Mouse (Mus musculus) heart, embryonic 10.5 days (tissue): ENCODE data around the gene Agtr1a. TPM values are rescaled to one million over a fixed set of nuclear protein-coding genes. Genes with fewer than 3 reads are reported as not detected.

ENCODE experiments used
- DNase-seq: peaks from one replicate; pipeline ENCODE4 v3.0.0-alpha.2; 2017; ENCODE audit warnings: low spot score
- H3K27ac ChIP-seq: fragments of 300-500 bp; sonication (generic); 2 replicates; pipeline ENCODE4 v1.5.1; 2016; ENCODE audit warnings: mild to moderate bottlenecking
- H3K27me3 ChIP-seq: fragments of 300-500 bp; sonication (generic); 2 replicates; pipeline ENCODE4 v1.6.1; 2016; ENCODE audit warnings: mild to moderate bottlenecking; ENCODE audit not compliant: poor library complexity, insufficient read depth, severe bottlenecking
- H3K36me3 ChIP-seq: fragments of 300-500 bp; sonication (generic); 2 replicates; pipeline ENCODE4 v1.6.1; 2016; ENCODE audit warnings: mild to moderate bottlenecking, moderate library complexity
- H3K4me1 ChIP-seq: fragments of 300-500 bp; sonication (generic); 2 replicates; pipeline ENCODE4 v1.6.1; 2016; ENCODE audit warnings: mild to moderate bottlenecking
- H3K4me3 ChIP-seq: fragments of 300-500 bp; sonication (generic); 2 replicates; pipeline ENCODE4 v1.5.1; 2016; ENCODE audit warnings: mild to moderate bottlenecking, moderate library complexity
- H3K9me3 ChIP-seq: fragments of 300-500 bp; sonication (generic); 2 replicates; pipeline ENCODE4 v1.6.1; 2016; ENCODE audit warnings: mild to moderate bottlenecking, moderate library complexity
- WGBS: fragments of 180-500 bp; shearing (Covaris S2); methylation state at CpG from one replicate; pipeline ENCODE4 v1.1.7; 2016; 5-methylcytosine and 5-hydroxymethylcytosine counted together
- polyA plus RNA-seq: library from polyadenylated mRNA; unstranded; fragments of >200 nt; fragmentation: Nextera tagmentation; extraction: Ambion mirVana; gene quantifications from 2 replicates; pipeline ENCODE4 v1.2.1, GENCODE M21; 2016

Gene Agtr1a
- polyA plus RNA-seq, 1 experiment from 2014 or later: 4.6 TPM

GRCm38 (mm10) chr13:30368116-30368515 lies 31.9 kb downstream of the Agtr1a start:
- Histone ChIP-seq H3K4me3 (no peak overlapping the region), H3K27ac (no peak overlapping the region), H3K27me3 (no peaks in the 10 kb centered on the region), H3K9me3 (0 out of 2 replicates have a peak, but pooled peaks cover 2% of the 10 kb centered on the region), H3K4me1 (no peaks in the 10 kb centered on the region; the same call in 1 of the 2 replicates), H3K36me3 (0 out of 2 replicates have a peak, but pooled peaks cover 1% of the 10 kb centered on the region)
- no peak for DNase-seq
- WGBS: 60% methylated on average over 8 of the region's 8 CpGs

- WGBS: 48% methylated on average over 2 of the region's 2 CpGs
- Histone ChIP-seq H3K27me3 (no peaks in the 10 kb centered on the region), H3K27ac (no peak overlapping the region), H3K36me3 (0 out of 2 replicates have a peak, but pooled peaks cover 1% of the 10 kb centered on the region), H3K4me1 (no peaks in the 10 kb centered on the region; the same call in 1 of the 2 replicates), H3K4me3 (no peak overlapping the region), H3K9me3 (0 out of 2 replicates have a peak, but pooled peaks cover 2% of the 10 kb centered on the region)
- no peak for DNase-seq
These were observed 32.5 kb downstream of the Agtr1a start for GRCm38 (mm10) chr13:30368746-30369145.

DNA sequence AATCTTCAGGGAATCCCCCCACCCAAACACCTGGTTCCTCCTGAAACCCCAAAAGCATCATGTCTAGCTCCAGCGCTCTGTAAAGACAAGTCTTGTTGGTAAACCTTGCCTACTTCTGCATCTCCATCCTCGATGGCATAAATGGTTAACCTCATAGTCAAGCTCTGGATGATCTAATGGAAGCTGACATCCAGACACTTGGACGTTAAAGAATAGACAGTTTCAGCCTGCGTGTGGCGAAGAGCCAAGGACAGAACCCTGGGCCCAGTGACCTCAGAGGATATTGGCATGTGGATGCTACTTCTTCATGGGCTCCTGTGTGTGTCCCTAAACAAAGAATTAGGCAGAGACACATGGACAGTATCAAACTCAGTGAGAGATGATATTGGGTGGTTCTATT lies 42.6 kb downstream of the Agtr1a start:
- H3K4me1 ChIP-seq: peaks cover 8% of the 10 kb centered on the region; the same call in 1 of the 2 replicates
- 83% methylated on average over 5 of the region's 5 CpGs for WGBS

DNA sequence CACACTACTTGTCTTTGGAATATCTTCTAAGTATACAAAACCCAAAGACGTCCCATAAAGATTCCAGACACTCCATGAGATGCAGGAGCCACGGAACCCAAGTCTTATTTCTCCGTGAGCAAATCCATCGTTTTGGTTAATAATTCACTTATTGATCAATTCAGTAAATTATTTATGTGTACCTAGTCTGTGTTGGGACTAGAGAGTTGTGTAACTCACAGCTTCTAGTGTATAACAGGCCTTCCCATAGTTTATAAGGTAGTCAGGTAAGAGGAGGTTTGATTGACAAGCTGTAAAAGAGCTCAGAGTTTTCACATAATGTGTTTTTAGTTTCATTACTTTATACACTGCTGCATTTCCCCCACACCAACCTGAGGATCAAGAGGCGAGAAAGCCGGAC lies 48.9 kb downstream of the Agtr1a start:
- peaks cover 2% of the 10 kb centered on the region; the same call in 1 of the 2 replicates for H3K4me1 ChIP-seq
- H3K36me3 ChIP-seq: no peaks in the 10 kb centered on the region
- H3K9me3 ChIP-seq: no peaks in the 10 kb centered on the region
- no peak overlapping the region for H3K4me3 ChIP-seq
- no peaks in the 10 kb centered on the region for H3K27me3 ChIP-seq
- H3K27ac ChIP-seq: no peak overlapping the region
- DNase-seq: no peak
- 85% methylated on average over 6 of the region's 6 CpGs for WGBS

More for the DNA sequence above, 42.6 kb downstream of the Agtr1a start:
- H3K4me3 ChIP-seq: no peak overlapping the region
- no peak for DNase-seq
- no peaks in the 10 kb centered on the region for H3K27me3 ChIP-seq
- H3K27ac ChIP-seq: no peak overlapping the region
- H3K9me3 ChIP-seq: no peaks in the 10 kb centered on the region
- H3K36me3 ChIP-seq: no peaks in the 10 kb centered on the region

- no peaks in the 10 kb centered on the region; the same call in 1 of the 2 replicates for H3K9me3 ChIP-seq
- no peaks in the 10 kb centered on the region for H3K4me1 ChIP-seq
- H3K27me3 ChIP-seq: no peaks in the 10 kb centered on the region
- no peaks in the 10 kb centered on the region for H3K36me3 ChIP-seq
- no peak for DNase-seq
- H3K4me3 ChIP-seq: no peak overlapping the region
- H3K27ac ChIP-seq: no peak overlapping the region
These were observed 57.9 kb downstream of the Agtr1a start for GRCm38 (mm10) chr13:30394123-30394522.

DNA sequence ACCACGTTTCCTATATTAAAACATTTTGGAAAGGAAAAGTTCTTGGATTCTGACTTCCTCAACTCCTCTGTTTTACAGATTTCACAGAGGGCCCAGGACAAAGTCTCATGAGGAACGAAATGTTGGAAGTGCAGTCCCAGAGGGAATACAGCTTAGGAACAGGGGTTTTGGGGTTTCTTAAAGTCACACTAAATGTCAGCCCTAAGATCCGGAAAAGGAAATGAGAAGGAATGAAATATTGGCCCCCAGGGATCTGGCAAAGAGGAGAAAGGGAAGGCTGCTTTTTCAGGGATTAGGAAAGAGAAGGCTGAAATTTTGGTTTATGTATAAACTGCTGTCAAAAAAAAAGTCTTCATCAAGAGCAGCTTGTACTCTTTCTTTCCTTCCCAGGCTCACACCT lies 60.2 kb downstream of the Agtr1a start:
- Histone ChIP-seq H3K9me3 (no peaks in the 10 kb centered on the region; the same call in 1 of the 2 replicates), H3K27ac (no peak overlapping the region), H3K4me1 (no peaks in the 10 kb centered on the region), H3K27me3 (no peaks in the 10 kb centered on the region), H3K4me3 (no peak overlapping the region), H3K36me3 (no peaks in the 10 kb centered on the region)
- DNase-seq: no peak
- 76% methylated on average over 3 of the region's 3 CpGs for WGBS

DNA sequence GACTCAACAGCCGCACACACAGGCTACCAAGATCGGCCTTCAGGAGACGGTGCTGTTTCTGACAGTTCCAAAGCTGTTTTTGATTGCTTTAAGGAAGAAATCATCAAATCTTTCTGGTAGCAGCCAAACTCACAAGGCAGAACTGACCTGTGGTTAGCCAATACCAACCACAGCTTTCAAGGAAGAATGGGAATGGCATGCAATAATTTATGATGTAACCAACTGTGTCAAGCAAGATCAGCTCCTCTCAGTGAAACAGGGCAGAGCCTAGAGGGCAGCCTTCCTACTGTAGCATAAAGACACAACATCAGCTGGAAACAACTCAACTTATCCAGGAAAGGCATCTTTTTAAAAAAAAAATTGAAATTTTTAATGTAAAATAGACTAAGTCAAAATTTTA lies 62.6 kb downstream of the Agtr1a start:
- WGBS: 93% methylated on average over 3 of the region's 3 CpGs
- Histone ChIP-seq H3K9me3 (no peaks in the 10 kb centered on the region), H3K27me3 (no peaks in the 10 kb centered on the region), H3K36me3 (no peaks in the 10 kb centered on the region), H3K27ac (no peak overlapping the region), H3K4me1 (no peaks in the 10 kb centered on the region), H3K4me3 (no peak overlapping the region)
- no peak for DNase-seq

DNA sequence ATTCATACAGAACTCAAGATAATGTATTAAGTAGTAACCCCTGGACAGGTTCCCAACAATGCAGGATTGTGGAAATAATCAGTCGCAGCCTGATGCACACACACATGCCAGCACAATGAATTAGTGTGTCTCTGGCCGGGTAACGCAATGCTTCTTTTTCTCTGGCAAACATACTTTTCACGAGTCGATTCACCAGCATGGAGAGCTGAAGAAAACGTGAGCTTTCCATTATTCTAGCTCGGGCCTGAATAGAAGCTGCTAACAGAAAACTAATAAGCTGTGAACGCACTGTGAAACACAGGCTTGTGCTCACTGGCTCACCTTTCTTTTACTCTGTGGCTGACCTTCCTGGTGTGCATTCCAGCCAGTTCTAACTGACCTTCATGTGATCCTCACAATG lies 64.4 kb downstream of the Agtr1a start:
- Histone ChIP-seq H3K4me1 (no peaks in the 10 kb centered on the region), H3K36me3 (no peaks in the 10 kb centered on the region), H3K4me3 (no peak overlapping the region), H3K27ac (no peak overlapping the region), H3K27me3 (no peaks in the 10 kb centered on the region), H3K9me3 (no peaks in the 10 kb centered on the region)
- DNase-seq: no peak
- WGBS: 76% methylated on average over 8 of the region's 8 CpGs

DNA sequence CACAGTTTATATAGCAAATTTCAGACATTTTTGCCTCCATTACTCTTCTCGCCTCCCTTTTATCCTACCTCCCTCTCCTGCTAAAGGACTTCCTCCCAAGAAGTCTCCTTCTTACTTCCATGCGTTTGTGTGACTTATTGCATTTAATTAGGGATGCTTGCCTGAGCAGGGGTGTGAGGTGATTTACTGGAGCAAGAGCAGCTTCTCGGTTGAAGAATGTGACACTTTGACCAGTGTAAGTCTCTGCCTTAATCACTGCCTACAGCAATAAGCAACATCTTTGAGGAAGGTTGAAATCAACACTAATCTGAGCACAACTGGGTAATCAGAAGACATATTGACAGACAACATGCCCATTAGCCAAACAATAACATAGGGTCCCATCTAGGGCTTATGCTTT lies 67.6 kb downstream of the Agtr1a start:
- no peak overlapping the region for H3K27ac ChIP-seq
- H3K4me1 ChIP-seq: no peaks in the 10 kb centered on the region
- no peaks in the 10 kb centered on the region for H3K27me3 ChIP-seq
- no peaks in the 10 kb centered on the region for H3K36me3 ChIP-seq
- H3K4me3 ChIP-seq: no peak overlapping the region
- whole genome bisulfite sequencing: 71% methylated on average over 3 of the region's 3 CpGs
- no peak for DNase-seq
- no peaks in the 10 kb centered on the region for H3K9me3 ChIP-seq

- Histone ChIP-seq H3K9me3 (no peaks in the 10 kb centered on the region), H3K4me1 (no peaks in the 10 kb centered on the region), H3K27me3 (no peaks in the 10 kb centered on the region), H3K4me3 (no peak overlapping the region), H3K36me3 (no peaks in the 10 kb centered on the region), H3K27ac (no peak overlapping the region)
- whole genome bisulfite sequencing: 75% methylated on average over 5 of the region's 5 CpGs
- no peak for DNase-seq
These were observed 82.4 kb downstream of the Agtr1a start for GRCm38 (mm10) chr13:30418611-30419010.

DNA sequence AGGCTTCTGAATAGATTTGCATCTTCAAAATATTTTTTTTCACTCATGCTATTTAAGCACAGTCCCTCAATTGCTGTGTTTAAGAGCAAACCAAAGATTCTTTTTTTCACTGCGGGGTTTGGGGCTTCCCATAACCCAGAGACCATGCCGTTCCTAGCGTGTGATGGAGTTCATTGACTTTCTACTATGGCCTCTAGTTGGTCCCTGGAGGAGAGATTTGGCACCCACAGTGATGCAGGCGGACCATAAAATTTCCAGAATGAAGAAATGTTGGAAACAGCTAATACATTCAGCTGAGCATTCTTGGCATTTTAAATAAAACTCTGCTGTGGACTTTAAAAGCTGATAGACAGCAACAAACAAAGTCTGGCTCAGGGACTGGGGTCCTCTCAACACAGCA lies 90.8 kb downstream of the Agtr1a start:
- H3K36me3 ChIP-seq: no peaks in the 10 kb centered on the region
- no peaks in the 10 kb centered on the region for H3K27me3 ChIP-seq
- DNase-seq: no peak
- no peaks in the 10 kb centered on the region for H3K9me3 ChIP-seq
- no peak overlapping the region for H3K4me3 ChIP-seq
- no peak overlapping the region for H3K27ac ChIP-seq
- WGBS: 83% methylated on average over 4 of the region's 4 CpGs
- no peaks in the 10 kb centered on the region for H3K4me1 ChIP-seq

GRCm38 (mm10) chr13:30427436-30427835 lies 91.2 kb downstream of the Agtr1a start:
- DNase-seq: no peak
- no peak overlapping the region for H3K4me3 ChIP-seq
- H3K4me1 ChIP-seq: no peaks in the 10 kb centered on the region
- no peaks in the 10 kb centered on the region for H3K9me3 ChIP-seq
- H3K27ac ChIP-seq: no peak overlapping the region
- H3K36me3 ChIP-seq: no peaks in the 10 kb centered on the region
- no peaks in the 10 kb centered on the region for H3K27me3 ChIP-seq
- WGBS: 82% methylated on average over 1 of the region's 1 CpGs
